Mouse (Mus musculus): ENCODE data around the gene Gse1. TPM values are rescaled to one million over a fixed set of nuclear protein-coding genes. Genes with fewer than 3 reads are reported as not detected.
A peak's percentile ranks its signal among the peaks of the same experiment; 100 is the strongest.

Gse1 gene
- polyA plus RNA-seq, 1 experiment: 45.8 TPM

- Histone ChIP-seq H3K27ac (ENCODE audit: control insufficient read depth, insufficient read depth, low read depth, low read length, poor library complexity) (no peak overlapping the region), H3K4me1 (ENCODE audit: control insufficient read depth, insufficient read depth, low read length) (peaks cover 6% of the 10 kb centered on the region), H3K4me3 (replicated peaks; ENCODE audit: control insufficient read depth, low read depth, low read length) (no peak overlapping the region)
- no peak for TF ChIP-seq CTCF (IDR thresholded peaks at IDR 0.05; ENCODE audit: control insufficient read depth, insufficient read depth, low read length)
- no peak for TF ChIP-seq POLR2A (IDR thresholded peaks at IDR 0.05; ENCODE audit: borderline replicate concordance, control insufficient read depth, low read depth, low read length)
- 90% methylated on average over 21 of the region's 21 CpGs for WGBS
Measured at GRCm38 (mm10) chr8:120347734-120348341, 119.6 kb downstream of the Gse1 start.

DNA sequence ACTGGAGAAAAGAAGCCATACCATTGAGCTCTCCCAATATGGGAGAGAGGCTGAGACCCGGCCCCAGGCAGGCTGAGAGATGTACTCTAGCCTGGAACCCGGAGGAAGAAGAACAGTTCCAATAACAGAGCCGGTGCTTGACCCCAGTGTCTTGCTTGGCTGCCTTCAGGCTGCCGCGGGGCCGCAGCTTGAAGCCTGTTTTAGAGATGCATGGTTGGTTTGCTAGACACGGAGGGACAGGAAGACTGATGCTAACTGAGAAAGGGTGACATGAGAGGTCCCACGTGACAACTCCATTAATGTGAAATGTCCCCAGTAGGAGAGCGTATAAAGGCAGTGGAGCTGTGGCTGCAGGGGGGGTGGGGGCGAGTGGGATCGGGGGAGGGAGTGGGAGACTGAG lies 120.7 kb downstream of the Gse1 start:
- 73% methylated on average over 11 of the region's 11 CpGs for WGBS
- Histone ChIP-seq H3K4me3 (replicated peaks; ENCODE audit: control insufficient read depth, low read depth, low read length) (no peak overlapping the region), H3K27ac (ENCODE audit: control insufficient read depth, insufficient read depth, low read depth, low read length, poor library complexity) (no peak overlapping the region), H3K4me1 (ENCODE audit: control insufficient read depth, insufficient read depth, low read length) (peaks cover 4% of the 10 kb centered on the region; the same call in 1 of the 2 replicates)
- no peak for TF ChIP-seq CTCF (IDR thresholded peaks at IDR 0.05; ENCODE audit: control insufficient read depth, insufficient read depth, low read length)
- TF ChIP-seq POLR2A (IDR thresholded peaks at IDR 0.05; ENCODE audit: borderline replicate concordance, control insufficient read depth, low read depth, low read length): no peak

DNA sequence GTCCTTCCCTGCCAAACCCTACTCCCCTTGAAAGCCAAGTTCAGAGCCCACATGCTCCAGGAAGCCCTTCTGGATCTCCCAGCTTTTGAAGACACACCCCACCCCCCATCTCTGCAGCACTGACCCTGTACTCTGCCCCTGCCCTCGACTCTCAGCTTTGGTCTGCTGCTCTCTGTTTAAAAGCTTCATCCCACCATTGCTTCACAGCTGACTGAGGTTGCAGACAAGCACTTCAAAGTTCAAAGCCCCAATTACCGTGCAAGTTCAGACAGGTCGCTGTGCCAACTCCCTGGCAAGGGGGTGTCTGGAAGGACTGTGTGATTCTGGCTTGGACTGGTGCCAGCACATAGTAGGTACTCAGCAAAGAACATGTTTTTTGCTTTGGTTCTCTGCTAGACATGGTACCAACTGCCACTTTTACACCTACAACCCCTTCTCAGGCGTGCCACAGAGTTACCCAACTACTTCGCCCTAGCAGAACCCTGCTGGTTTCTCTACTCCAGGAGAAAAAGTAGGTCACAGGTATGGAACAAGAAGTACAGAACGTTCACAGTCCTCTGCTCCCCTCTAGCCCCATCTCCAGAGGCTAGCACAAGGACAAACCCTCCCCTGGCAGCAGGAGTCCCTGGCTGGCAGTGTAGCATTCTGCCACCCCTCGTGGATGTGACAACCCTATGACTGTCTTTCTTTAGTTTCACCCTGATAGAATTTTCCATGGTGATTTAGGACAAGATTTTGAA lies 123.2 kb downstream of the Gse1 start:
- 56% methylated on average over 7 of the region's 7 CpGs for WGBS
- 0 out of 2 replicates have a peak, but pooled peaks cover 1% of the 10 kb centered on the region for H3K4me1 ChIP-seq (ENCODE audit: control insufficient read depth, insufficient read depth, low read length)
- no peak overlapping the region for H3K4me3 ChIP-seq (replicated peaks; ENCODE audit: control insufficient read depth, low read depth, low read length)
- no peak overlapping the region for H3K27ac ChIP-seq (ENCODE audit: control insufficient read depth, insufficient read depth, low read depth, low read length, poor library complexity)
- no peak for TF ChIP-seq POLR2A (IDR thresholded peaks at IDR 0.05; ENCODE audit: borderline replicate concordance, control insufficient read depth, low read depth, low read length)
- TF ChIP-seq CTCF (IDR thresholded peaks at IDR 0.05; ENCODE audit: control insufficient read depth, insufficient read depth, low read length): no peak

- H3K4me3 ChIP-seq (replicated peaks; ENCODE audit: control insufficient read depth, low read depth, low read length): no peak overlapping the region
- 0 out of 2 replicates have a peak, but pooled peaks cover 1% of the 10 kb centered on the region for H3K4me1 ChIP-seq (ENCODE audit: control insufficient read depth, insufficient read depth, low read length)
- WGBS: 74% methylated on average over 10 of the region's 10 CpGs
- no peak overlapping the region for H3K27ac ChIP-seq (ENCODE audit: control insufficient read depth, insufficient read depth, low read depth, low read length, poor library complexity)
- no peak for TF ChIP-seq POLR2A (IDR thresholded peaks at IDR 0.05; ENCODE audit: borderline replicate concordance, control insufficient read depth, low read depth, low read length)
- no peak for TF ChIP-seq CTCF (IDR thresholded peaks at IDR 0.05; ENCODE audit: control insufficient read depth, insufficient read depth, low read length)
Measured at GRCm38 (mm10) chr8:120352096-120352495, 123.8 kb downstream of the Gse1 start.

DNA sequence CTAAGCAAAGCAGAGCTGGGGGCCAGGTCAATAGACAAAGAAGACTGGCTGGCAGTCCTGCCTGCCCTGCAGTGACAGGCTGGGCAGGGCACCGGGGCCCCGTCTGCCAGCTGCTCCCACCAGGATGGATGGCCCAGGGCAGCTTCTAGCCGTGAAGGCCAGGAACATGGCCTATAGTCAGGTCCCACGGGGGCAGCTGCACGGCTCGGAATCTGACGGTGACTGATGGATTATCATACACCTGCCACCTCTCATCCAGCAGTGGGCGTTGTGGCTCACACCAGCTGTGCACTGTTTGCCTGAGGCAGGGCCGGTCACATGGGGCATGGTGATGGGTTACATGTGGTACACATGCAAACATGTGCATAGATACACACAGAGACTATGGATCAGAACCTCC lies 127.8 kb downstream of the Gse1 start:
- no peak for TF ChIP-seq POLR2A (IDR thresholded peaks at IDR 0.05; ENCODE audit: borderline replicate concordance, control insufficient read depth, low read depth, low read length)
- TF ChIP-seq CTCF (IDR thresholded peaks at IDR 0.05; ENCODE audit: control insufficient read depth, insufficient read depth, low read length): no peak
- 0 out of 2 replicates have a peak, but pooled peaks cover 1% of the 10 kb centered on the region for H3K4me1 ChIP-seq (ENCODE audit: control insufficient read depth, insufficient read depth, low read length)
- no peak overlapping the region for H3K27ac ChIP-seq (ENCODE audit: control insufficient read depth, insufficient read depth, low read depth, low read length, poor library complexity)
- no peak overlapping the region for H3K4me3 ChIP-seq (replicated peaks; ENCODE audit: control insufficient read depth, low read depth, low read length)
- 81% methylated on average over 9 of the region's 9 CpGs for WGBS

GRCm38 (mm10) chr8:120357504-120357903 lies 129.2 kb downstream of the Gse1 start:
- TF ChIP-seq CTCF (IDR thresholded peaks at IDR 0.05; ENCODE audit: control insufficient read depth, insufficient read depth, low read length): no peak
- TF ChIP-seq POLR2A (IDR thresholded peaks at IDR 0.05; ENCODE audit: borderline replicate concordance, control insufficient read depth, low read depth, low read length): no peak
- H3K27ac ChIP-seq (ENCODE audit: control insufficient read depth, insufficient read depth, low read depth, low read length, poor library complexity): no peak overlapping the region
- H3K4me3 ChIP-seq (replicated peaks; ENCODE audit: control insufficient read depth, low read depth, low read length): no peak overlapping the region
- 0 out of 2 replicates have a peak, but pooled peaks cover 1% of the 10 kb centered on the region for H3K4me1 ChIP-seq (ENCODE audit: control insufficient read depth, insufficient read depth, low read length)
- WGBS: 80% methylated on average over 6 of the region's 6 CpGs

DNA sequence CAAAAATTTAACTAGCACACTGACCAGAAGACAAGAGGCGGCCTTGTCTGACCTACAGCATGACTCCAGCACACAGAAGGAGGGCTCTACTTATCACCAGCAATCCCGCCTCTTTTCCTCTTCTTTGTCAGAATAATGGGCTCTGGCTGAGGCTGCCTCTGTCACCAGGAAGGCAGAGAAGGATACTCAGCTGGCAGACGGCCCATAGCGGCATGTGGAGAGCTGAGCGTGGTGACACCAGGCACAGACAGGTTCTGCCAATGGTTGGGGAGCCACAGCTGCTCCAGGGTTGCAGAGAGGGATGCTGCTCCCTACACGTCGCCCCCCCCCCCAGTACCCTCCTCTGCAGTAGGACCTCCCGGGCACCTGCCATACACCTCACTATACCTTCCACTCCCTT lies 133.0 kb downstream of the Gse1 start:
- WGBS: 79% methylated on average over 8 of the region's 8 CpGs
- Histone ChIP-seq H3K4me1 (ENCODE audit: control insufficient read depth, insufficient read depth, low read length) (peaks cover 2% of the 10 kb centered on the region; the same call in 1 of the 2 replicates), H3K27ac (ENCODE audit: control insufficient read depth, insufficient read depth, low read depth, low read length, poor library complexity) (no peak overlapping the region), H3K4me3 (replicated peaks; ENCODE audit: control insufficient read depth, low read depth, low read length) (no peak overlapping the region)
- TF ChIP-seq CTCF (IDR thresholded peaks at IDR 0.05; ENCODE audit: control insufficient read depth, insufficient read depth, low read length) (no peak), POLR2A (IDR thresholded peaks at IDR 0.05; ENCODE audit: borderline replicate concordance, control insufficient read depth, low read depth, low read length) (no peak)

- peaks cover 4% of the 10 kb centered on the region; the same call in 1 of the 2 replicates for H3K4me1 ChIP-seq (ENCODE audit: control insufficient read depth, insufficient read depth, low read length)
- H3K4me3 ChIP-seq (replicated peaks; ENCODE audit: control insufficient read depth, low read depth, low read length): no peak overlapping the region
- H3K27ac ChIP-seq (ENCODE audit: control insufficient read depth, insufficient read depth, low read depth, low read length, poor library complexity): no peak overlapping the region
- WGBS: 16% methylated on average over 10 of the region's 10 CpGs
- TF ChIP-seq POLR2A (IDR thresholded peaks at IDR 0.05; ENCODE audit: borderline replicate concordance, control insufficient read depth, low read depth, low read length) (no peak), CTCF (IDR thresholded peaks at IDR 0.05; ENCODE audit: control insufficient read depth, insufficient read depth, low read length) (peak; percentile 76)
Measured at GRCm38 (mm10) chr8:120363552-120364071, 135.4 kb downstream of the Gse1 start.
